1 mouse cellular context compared by ENCODE assay signal in the genomic region with DNA sequence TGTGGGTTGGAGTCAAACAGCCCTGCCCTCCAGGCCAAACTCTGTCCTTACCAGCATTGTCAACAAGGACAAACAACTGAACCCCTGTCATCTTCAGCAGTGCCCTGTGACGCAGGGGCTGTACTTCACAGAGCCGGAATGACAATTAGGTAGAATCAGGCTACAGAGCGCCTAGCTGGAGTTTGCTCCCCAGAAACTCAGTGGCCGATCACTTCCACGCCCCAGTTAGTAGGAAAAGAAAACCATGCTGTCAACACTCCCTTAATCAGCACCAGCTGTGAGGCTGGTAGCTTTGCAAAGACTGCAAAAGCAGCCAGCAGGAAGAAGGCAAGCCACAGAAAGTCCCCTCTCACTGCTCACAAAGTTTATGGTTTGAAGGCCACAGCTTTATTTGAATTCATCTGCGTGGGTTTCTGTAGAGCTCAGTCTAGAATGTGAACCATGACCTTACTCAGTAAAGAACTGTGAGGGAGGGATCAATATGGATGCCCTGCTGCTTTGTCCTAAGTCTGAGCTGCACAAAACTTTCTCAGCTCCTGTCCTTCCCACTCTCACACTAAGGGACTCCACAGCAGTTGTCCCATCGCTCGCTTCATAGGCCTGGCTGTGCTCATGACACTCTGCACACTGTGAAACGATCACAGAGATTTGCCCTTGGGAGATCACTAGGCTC.
TF ChIP-seq lines count a peak whose summit lies in the region.

No protein-coding gene starts in this region.

TF ChIP-seq in CH12.LX, 34 proteins besides CTCF, POLR2A, EP300 and RAD21 (continued from another document):
- no peak for TF ChIP-seq ZC3H11A (IDR thresholded peaks at IDR 0.05; ENCODE audit: low read depth, low read length)
- no peak for TF ChIP-seq E2F4 (IDR thresholded peaks at IDR 0.05; ENCODE audit: insufficient replicate concordance, low read depth, low read length)
- no peak for TF ChIP-seq JUN (IDR thresholded peaks at IDR 0.05; ENCODE audit: insufficient read depth, low read depth, low read length)
- TF ChIP-seq MAFK (IDR thresholded peaks at IDR 0.05; ENCODE audit: insufficient replicate concordance, low read length) = no peak
